Mouse (Mus musculus): Measurements from ENCODE around the gene Gpr161. TPM values are rescaled to one million over a fixed set of nuclear protein-coding genes. Genes with fewer than 3 reads are reported as not detected.
A peak's percentile ranks its signal among the peaks of the same experiment; 100 is the strongest.
"Not testable (repeated sequence)": the region's sequence is repeated elsewhere in the genome, so short reads cannot be mapped to it uniquely, and the experiment has no call there.

Gpr161 gene
- polyA plus RNA-seq, 1 experiment from 2014 or later, result 3.4 TPM

DNA sequence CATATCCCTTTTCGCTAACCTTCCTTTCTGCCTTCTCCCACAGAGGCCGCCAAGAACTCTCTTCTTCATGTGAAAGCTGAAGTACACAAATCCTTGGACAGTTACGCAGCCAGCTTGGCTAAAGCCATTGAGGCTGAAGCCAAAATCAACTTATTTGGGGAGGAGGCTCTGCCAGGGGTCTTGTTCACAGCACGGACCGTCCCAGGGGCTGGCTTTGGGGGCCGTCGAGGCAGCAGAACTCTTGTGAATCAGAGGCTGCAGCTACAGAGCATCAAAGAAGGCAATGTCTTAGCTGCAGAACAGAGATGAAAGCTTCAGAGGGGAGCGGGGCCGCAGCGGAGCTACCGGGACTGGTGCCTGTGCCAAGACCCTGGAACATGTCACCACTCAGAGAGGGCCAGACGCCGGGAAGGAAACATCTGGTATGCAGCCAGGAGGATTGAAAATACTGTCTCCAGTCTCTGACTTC, 25.8 kb downstream of the Gpr161 start:
- Histone ChIP-seq H3K27ac (no peak overlapping the region), H3K9ac (no peak overlapping the region), H3K36me3 (peaks cover 80% of the 10 kb centered on the region), H3K4me3 (no peak overlapping the region), H3K4me2 (no peak overlapping the region), H3K27me3 (no peaks in the 10 kb centered on the region), H3K9me3 (no peaks in the 10 kb centered on the region), H3K4me1 (replicated peaks) (peaks cover 2% of the 10 kb centered on the region; the same call in 1 of the 2 replicates)
- no peak for ATAC-seq (ENCODE audit: low FRiP score)
- WGBS, result 91% methylated on average over 13 of the region's 13 CpGs

DNA sequence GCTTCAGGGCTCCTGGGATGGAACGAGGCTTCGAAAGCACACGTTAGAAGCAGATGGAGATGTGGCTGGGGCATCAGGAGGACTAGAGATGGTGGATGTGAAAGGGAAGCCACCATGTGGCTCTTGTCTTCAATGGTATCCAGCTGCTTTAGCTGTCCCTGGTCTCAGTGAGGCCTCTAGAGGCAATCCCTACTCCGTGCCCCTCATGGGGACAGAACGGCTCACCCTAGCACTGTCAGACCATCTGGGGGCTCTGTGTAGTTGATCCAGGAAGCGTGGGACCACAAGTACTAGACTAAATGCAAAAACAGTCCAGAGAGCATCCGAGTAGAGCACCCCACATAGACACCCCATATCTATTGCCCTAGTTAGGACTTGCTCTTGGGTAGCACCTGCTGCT, 26.3 kb downstream of the Gpr161 start:
- no peaks in the 10 kb centered on the region for H3K4me1 ChIP-seq (replicated peaks)
- peaks cover 80% of the 10 kb centered on the region for H3K36me3 ChIP-seq
- no peak for ATAC-seq (ENCODE audit: low FRiP score)
- WGBS, result 94% methylated on average over 7 of the region's 7 CpGs
- no peak overlapping the region for H3K27ac ChIP-seq
- H3K27me3 ChIP-seq, result no peaks in the 10 kb centered on the region
- no peak overlapping the region for H3K4me2 ChIP-seq
- H3K4me3 ChIP-seq, result no peak overlapping the region
- no peaks in the 10 kb centered on the region for H3K9me3 ChIP-seq
- H3K9ac ChIP-seq, result no peak overlapping the region

DNA sequence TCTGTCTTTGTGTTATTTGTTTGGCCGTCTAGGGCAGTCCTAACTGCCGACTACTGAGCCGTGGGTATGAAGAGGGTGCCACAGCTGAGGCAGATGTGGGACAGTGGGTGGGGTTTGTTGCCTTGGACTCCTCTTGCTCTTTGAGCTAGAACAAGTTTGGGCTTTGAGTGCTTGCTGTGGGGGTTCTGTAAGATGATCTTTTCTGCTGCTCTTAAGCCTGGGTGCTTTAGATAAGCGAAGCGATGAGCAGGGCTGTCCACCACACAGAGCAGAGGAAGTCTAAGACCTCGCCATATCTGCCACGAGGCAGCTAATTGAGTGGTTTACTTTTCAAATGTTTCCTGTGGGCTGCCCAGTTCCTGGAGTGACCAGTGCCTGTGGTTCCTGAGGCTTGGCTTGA, 27.3 kb downstream of the Gpr161 start:
- no peak overlapping the region for H3K4me3 ChIP-seq
- H3K27ac ChIP-seq, result no peak overlapping the region
- peaks cover 74% of the 10 kb centered on the region for H3K36me3 ChIP-seq
- WGBS, result 89% methylated on average over 7 of the region's 7 CpGs
- H3K27me3 ChIP-seq, result no peaks in the 10 kb centered on the region
- no peaks in the 10 kb centered on the region for H3K4me1 ChIP-seq (replicated peaks)
- H3K9me3 ChIP-seq, result no peaks in the 10 kb centered on the region
- ATAC-seq (ENCODE audit: low FRiP score), result no peak
- no peak overlapping the region for H3K4me2 ChIP-seq
- H3K9ac ChIP-seq, result no peak overlapping the region

DNA sequence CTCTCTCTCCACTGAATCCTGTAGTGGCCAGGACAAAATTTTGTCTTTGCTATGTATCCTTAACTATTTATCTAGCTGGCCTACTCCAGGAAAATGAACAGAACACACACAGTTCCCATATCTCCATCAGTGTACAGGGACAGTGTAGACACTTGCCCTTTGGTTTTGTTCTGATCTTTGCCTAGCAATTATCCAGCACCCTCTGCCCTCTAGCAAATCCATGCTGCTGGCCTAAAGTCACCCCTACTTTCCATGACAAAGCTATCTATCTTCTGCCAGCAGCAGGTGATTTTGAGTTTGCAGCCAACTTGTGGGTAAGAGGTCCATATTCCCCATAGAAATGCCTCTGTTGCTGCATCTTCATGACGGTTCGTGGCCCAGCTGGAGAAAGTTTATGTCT, 31.8 kb downstream of the Gpr161 start:
- peaks cover 30% of the 10 kb centered on the region for H3K36me3 ChIP-seq
- H3K9me3 ChIP-seq, result no peaks in the 10 kb centered on the region
- no peaks in the 10 kb centered on the region for H3K4me1 ChIP-seq (replicated peaks)
- H3K27me3 ChIP-seq, result no peaks in the 10 kb centered on the region
- H3K9ac ChIP-seq, result no peak overlapping the region
- no peak overlapping the region for H3K4me3 ChIP-seq
- H3K27ac ChIP-seq, result no peak overlapping the region
- no peak overlapping the region for H3K4me2 ChIP-seq
- WGBS, result 75% methylated on average over 2 of the region's 2 CpGs
- ATAC-seq (ENCODE audit: low FRiP score), result no peak

DNA sequence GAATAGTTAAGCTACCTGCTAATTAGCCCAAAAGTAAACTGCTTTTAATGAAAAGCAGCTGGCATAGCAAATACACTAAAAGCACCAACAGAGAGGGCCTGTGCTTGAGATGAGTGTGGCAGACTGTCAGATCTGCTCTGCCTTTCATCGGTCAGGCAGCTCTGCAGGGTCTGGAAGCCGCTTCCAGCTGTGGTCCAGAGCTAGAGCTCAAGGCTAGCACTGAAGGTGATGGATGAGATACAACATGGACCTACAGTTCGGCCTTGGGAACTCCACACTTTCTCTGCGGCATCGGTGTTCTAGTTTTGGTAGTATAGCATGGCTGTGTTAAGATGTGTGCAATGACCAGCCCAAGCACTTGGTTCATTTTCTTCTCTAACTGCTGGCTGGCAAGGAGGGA, 32.2 kb downstream of the Gpr161 start:
- no peak overlapping the region for H3K4me2 ChIP-seq
- no peak overlapping the region for H3K4me3 ChIP-seq
- 0 out of 2 replicates have a peak overlapping the region, but pooled peaks have one; percentile 4 for H3K27ac ChIP-seq
- H3K27me3 ChIP-seq, result no peaks in the 10 kb centered on the region
- H3K9me3 ChIP-seq, result no peaks in the 10 kb centered on the region
- no peak for ATAC-seq (ENCODE audit: low FRiP score)
- no peaks in the 10 kb centered on the region for H3K4me1 ChIP-seq (replicated peaks)
- no peak overlapping the region for H3K9ac ChIP-seq
- H3K36me3 ChIP-seq, result peaks cover 26% of the 10 kb centered on the region
- 85% methylated on average over 5 of the region's 5 CpGs for WGBS

DNA sequence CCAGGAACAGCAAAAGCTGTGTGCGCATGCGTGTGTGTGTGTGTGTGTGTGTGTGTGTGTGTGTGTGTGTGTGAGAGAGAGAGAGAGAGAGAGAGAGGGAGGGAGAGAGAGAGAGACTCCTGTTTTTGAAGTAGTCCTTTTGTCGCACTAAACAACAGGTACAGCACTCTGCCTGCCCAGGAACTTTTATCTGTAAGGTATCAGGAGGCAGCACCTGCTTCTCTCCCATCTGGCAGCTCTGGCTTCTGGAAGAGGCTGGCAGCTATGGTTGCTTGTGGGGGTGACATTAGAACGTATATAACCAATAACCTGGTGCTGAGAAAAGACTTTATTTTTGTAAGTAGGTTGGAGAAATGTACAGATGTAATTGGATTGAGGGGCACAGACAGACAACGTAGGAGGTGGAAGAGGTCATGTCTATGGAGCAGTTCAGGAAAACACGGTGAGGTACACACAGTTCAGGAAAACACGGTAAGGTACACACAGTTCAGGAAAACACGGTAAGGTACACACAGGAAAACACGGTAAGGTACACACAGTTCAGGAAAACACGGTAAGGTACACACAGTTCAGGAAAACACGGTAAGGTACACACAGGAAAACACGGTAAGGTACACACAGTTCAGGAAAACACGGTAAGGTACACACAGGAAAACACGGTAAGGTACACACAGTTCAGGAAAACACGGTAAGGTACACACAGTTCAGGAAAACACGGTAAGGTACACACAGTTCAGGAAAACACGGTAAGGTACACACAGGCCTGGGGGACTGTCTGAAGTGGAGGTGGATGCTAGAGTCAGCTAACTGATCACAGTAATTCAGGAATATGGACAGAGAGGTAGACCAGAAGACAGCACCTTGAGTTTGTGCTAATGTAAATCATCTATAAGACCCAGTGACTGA, 33.0 kb downstream of the Gpr161 start:
- not testable (repeated sequence) for H3K4me2 ChIP-seq; H3K4me1 ChIP-seq (replicated peaks); H3K27ac ChIP-seq; H3K9ac ChIP-seq; ATAC-seq (ENCODE audit: low FRiP score); H3K27me3 ChIP-seq; H3K9me3 ChIP-seq; H3K4me3 ChIP-seq
- 95% methylated on average over 17 of the region's 17 CpGs for WGBS
- H3K36me3 ChIP-seq, result peaks cover 18% of the 10 kb centered on the region

DNA sequence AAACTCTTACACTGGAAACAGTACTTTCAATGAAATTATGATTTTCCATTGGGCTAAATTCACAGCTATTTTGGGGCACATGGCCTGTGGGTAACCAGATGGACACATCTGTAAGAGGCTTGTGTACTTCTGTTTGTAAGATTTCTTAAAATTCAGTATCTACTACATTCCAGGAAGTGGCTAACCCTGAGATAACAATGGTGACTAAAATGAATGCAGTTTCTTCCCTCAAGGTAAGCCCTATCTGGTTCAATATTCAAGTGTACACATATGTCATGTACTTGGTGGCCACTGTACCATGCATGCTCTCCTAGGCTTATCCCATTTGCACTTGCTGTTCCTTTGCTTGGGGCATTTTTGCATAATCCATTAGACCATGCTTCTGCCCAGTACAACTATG, 35.3 kb downstream of the Gpr161 start:
- Histone ChIP-seq H3K4me1 (replicated peaks) (no peaks in the 10 kb centered on the region), H3K9me3 (no peaks in the 10 kb centered on the region), H3K4me3 (no peak overlapping the region), H3K27ac (no peak overlapping the region), H3K9ac (no peak overlapping the region), H3K27me3 (no peaks in the 10 kb centered on the region), H3K4me2 (no peak overlapping the region), H3K36me3 (0 out of 2 replicates have a peak, but pooled peaks cover 4% of the 10 kb centered on the region)
- no peak for ATAC-seq (ENCODE audit: low FRiP score)

DNA sequence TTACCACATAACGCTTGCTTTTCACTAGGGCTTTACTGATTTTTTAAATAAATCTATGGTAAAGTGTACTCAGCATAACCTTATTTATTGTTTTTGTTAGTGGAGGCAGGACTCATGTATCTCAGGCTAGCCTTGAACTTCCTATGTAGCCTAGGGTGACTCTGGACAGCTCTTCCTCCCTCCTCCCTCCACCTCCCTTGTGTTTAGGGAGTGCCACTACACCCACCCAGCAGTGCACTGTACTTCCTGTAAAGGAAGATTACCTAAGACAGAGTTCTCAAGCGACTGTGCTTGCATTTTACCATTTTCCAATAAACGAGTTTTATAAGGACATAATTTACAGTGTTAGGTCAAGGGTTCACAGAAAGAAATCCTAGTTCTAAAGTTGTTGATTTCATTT, 37.2 kb downstream of the Gpr161 start:
- Histone ChIP-seq H3K4me3 (no peak overlapping the region), H3K9ac (no peak overlapping the region), H3K36me3 (peaks cover 6% of the 10 kb centered on the region), H3K9me3 (no peaks in the 10 kb centered on the region), H3K4me1 (replicated peaks) (no peaks in the 10 kb centered on the region), H3K4me2 (no peak overlapping the region), H3K27me3 (no peaks in the 10 kb centered on the region), H3K27ac (no peak overlapping the region)
- 84% methylated on average over 3 of the region's 3 CpGs for WGBS
- no peak for ATAC-seq (ENCODE audit: low FRiP score)

DNA sequence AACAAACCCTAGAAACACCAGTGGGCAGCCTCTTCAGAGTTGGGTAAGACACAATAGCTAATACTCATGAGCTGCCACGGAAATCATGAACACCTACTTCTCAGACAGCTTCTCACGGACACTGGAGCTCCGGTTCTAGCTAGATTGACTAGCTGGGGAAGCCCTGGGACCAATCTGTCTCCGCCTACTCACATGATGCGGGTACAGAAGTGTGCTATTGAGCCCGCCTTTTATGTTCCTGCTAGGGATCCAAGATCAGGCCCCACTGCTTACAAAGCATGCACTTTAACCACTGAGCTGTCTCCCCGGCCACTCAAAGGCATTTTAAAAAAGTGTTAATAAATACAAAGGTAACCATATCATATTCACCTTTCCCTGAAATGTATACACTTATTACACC, 46.5 kb downstream of the Gpr161 start:
- WGBS, result 76% methylated on average over 7 of the region's 7 CpGs
- Histone ChIP-seq H3K9me3 (no peaks in the 10 kb centered on the region), H3K4me3 (no peak overlapping the region), H3K36me3 (peaks cover 6% of the 10 kb centered on the region; the same call in 1 of the 2 replicates), H3K9ac (no peak overlapping the region), H3K27ac (no peak overlapping the region), H3K4me2 (no peak overlapping the region), H3K27me3 (no peaks in the 10 kb centered on the region), H3K4me1 (replicated peaks) (no peaks in the 10 kb centered on the region)
- no peak for ATAC-seq (ENCODE audit: low FRiP score)

DNA sequence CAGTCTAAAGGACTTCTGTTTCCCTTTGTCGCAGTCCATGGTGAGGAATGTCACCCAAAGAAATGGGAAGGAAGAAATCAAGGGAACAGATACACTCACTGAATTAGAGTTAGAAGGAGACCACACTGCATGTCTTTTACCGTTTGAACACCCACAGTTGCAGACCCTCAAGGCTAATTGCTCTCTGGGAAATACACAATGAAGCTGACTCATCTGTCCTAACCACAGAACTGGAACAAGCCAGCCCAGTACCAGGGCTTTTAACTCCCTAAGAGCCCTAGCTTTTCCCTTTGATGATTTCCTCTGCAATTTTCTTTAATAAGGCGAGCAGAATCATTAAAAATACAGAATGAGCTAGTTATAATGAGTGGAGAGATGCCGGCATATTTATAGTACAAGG, 48.9 kb downstream of the Gpr161 start:
- Histone ChIP-seq H3K27me3 (no peaks in the 10 kb centered on the region), H3K4me2 (no peak overlapping the region), H3K27ac (peak overlapping the region; percentile 66), H3K36me3 (no peaks in the 10 kb centered on the region), H3K4me1 (replicated peaks) (no peaks in the 10 kb centered on the region), H3K4me3 (no peak overlapping the region), H3K9ac (no peak overlapping the region), H3K9me3 (no peaks in the 10 kb centered on the region)
- ATAC-seq (ENCODE audit: low FRiP score), result peak; percentile 81
- 55% methylated on average over 4 of the region's 4 CpGs for WGBS

DNA sequence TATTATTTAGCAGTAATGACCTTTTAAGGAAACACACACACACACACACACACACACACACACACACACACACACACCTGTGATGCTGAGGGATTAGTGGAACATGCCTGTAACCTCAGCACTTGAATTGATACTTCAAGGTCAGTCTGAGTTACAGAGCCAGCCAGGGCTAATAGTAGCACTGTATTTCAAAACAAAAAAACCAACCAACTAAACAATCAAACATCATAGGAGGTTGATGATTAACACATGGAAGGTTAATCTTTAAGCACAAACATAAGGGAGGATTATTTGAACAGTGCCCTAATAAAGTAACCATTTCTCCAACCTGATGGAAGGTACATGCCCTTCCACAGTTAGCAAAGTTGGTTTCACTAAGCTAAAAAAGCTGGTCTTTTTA, 53.0 kb downstream of the Gpr161 start:
- Histone ChIP-seq H3K9ac (no peak overlapping the region), H3K4me3 (no peak overlapping the region), H3K27me3 (no peaks in the 10 kb centered on the region), H3K9me3 (no peaks in the 10 kb centered on the region), H3K27ac (no peak overlapping the region), H3K4me1 (replicated peaks) (no peaks in the 10 kb centered on the region), H3K4me2 (no peak overlapping the region), H3K36me3 (peaks cover 17% of the 10 kb centered on the region)
- no peak for ATAC-seq (ENCODE audit: low FRiP score)

DNA sequence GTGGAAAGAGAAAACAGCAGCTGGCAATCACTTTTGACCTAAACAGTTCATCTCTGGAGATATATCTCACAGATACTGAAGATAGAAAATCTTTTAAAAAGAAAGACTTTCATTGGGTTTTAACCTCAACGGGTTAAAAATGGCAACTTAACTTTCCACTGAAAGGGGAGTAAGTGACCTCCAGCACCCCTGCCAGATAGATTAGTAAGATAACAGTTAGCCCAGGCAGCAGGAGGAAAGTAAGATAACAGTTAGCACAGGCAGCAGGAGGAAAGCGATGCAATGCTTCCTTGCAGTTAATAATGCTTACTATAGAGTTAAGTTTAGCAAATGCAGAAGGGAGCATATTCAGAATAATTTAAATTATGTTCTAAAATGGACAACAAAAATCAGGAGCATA, 60.8 kb downstream of the Gpr161 start:
- no peak overlapping the region for H3K4me2 ChIP-seq
- no peak overlapping the region for H3K4me3 ChIP-seq
- no peak for ATAC-seq (ENCODE audit: low FRiP score)

DNA sequence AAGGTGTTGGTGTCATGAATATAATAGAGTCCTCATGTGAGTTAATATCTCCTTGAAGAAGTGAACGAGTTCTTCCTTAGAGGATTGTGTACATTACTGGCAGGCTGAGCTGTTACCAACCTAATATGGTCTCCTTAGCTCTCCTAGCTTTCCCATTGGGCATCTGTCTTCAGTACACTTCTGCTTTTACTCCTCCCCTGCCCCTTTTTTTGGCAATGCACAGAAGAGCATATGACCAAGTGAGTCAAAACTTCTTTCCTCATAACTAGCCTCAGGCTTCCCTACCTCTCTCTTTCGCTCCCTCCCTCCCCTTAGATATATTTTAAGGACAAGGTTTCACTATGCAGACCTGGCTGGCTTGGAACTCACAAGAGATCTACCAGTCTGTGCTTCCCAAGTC, 67.7 kb downstream of the Gpr161 start:
- 84% methylated on average over 2 of the region's 2 CpGs for WGBS
- H3K4me2 ChIP-seq, result no peak overlapping the region
- H3K9ac ChIP-seq, result no peak overlapping the region
- no peaks in the 10 kb centered on the region for H3K36me3 ChIP-seq
- H3K4me3 ChIP-seq, result no peak overlapping the region
- ATAC-seq (ENCODE audit: low FRiP score), result no peak
- no peaks in the 10 kb centered on the region for H3K4me1 ChIP-seq (replicated peaks)
- H3K9me3 ChIP-seq, result no peaks in the 10 kb centered on the region
- H3K27ac ChIP-seq, result no peak overlapping the region
- no peaks in the 10 kb centered on the region for H3K27me3 ChIP-seq

More for the DNA sequence above, 60.8 kb downstream of the Gpr161 start:
- WGBS, result 71% methylated on average over 2 of the region's 2 CpGs
- Histone ChIP-seq H3K4me1 (replicated peaks) (no peaks in the 10 kb centered on the region), H3K36me3 (peaks cover 5% of the 10 kb centered on the region), H3K9me3 (no peaks in the 10 kb centered on the region), H3K27me3 (no peaks in the 10 kb centered on the region), H3K27ac (no peak overlapping the region), H3K9ac (no peak overlapping the region)
